In genomic region chr4:59756332-59757082, GRCm38 (mm10) we compare ENCODE assay signal across 8 mouse cellular contexts. TPM values are rescaled to one million over a fixed set of nuclear protein-coding genes. Genes with fewer than 3 reads are reported as not detected.
DNase-seq lines count a peak whose midpoint lies in the region; ATAC-seq and TF ChIP-seq lines count a peak whose summit lies in the region.

No protein-coding gene starts in this region.

- H3K27ac ChIP-seq in heart, adult 2 months, result 0 out of 2 replicates have a peak overlapping the region, but pooled peaks have one; percentile 17
- H3K27ac ChIP-seq in heart, embryonic 12.5 days (ENCODE audit: poor library complexity, severe bottlenecking), result no peak overlapping the region
- peak overlapping the region; percentile 79 for H3K27ac ChIP-seq in kidney, embryonic 15.5 days
- peak overlapping the region; percentile 32; the same call in 1 of the 2 replicates for H3K27ac ChIP-seq in lung, embryonic 14.5 days (ENCODE audit: low read depth)

- TF ChIP-seq POLR2A in heart, adult 2 months (IDR thresholded peaks at IDR 0.05; ENCODE audit: insufficient read depth, low read depth, low read length), result no peak

- H3K36me3 ChIP-seq in heart, adult 2 months (ENCODE audit: control insufficient read depth, insufficient read depth, low read length), result no peaks in the 10 kb centered on the region
- H3K36me3 ChIP-seq in heart, embryonic 12.5 days, result peaks cover 12% of the 10 kb centered on the region
- peaks cover 11% of the 10 kb centered on the region; the same call in 1 of the 2 replicates for H3K36me3 ChIP-seq in kidney, embryonic 15.5 days
- H3K36me3 ChIP-seq in lung, embryonic 14.5 days (ENCODE audit: insufficient read depth), result 0 out of 2 replicates have a peak, but pooled peaks cover 3% of the 10 kb centered on the region

- DNase-seq in heart, adult 2 months, result peak; percentile 51 to 76
- DNase-seq in adrenal gland, postnatal 14 days, result peak; percentile 92
- DNase-seq in frontal cortex, postnatal 10 days (ENCODE audit: low spot score in 2 of 2), result peak; percentile 59 to 65
- peak; percentile 87 for DNase-seq in lung, embryonic 14.5 days
- DNase-seq in urinary bladder, postnatal 25 days (ENCODE audit: low spot score), result peak; percentile 45
- DNase-seq in spleen, postnatal 14 days (ENCODE audit: low spot score in 2 of 2), result no peak

- intact Hi-C loops in heart, adult 2 months (cut with DNase I), result no loop called here

- no peak overlapping the region for H3K4me3 ChIP-seq in heart, adult 2 months
- no peak overlapping the region for H3K4me3 ChIP-seq in heart, embryonic 12.5 days
- H3K4me3 ChIP-seq in kidney, embryonic 15.5 days (replicated peaks), result no peak overlapping the region
- no peak overlapping the region for H3K4me3 ChIP-seq in lung, embryonic 14.5 days (ENCODE audit: low read depth, low read length)

- H3K9ac ChIP-seq in heart, adult 2 months (ENCODE audit: low read depth, low read length), result no peak overlapping the region
- no peak overlapping the region for H3K9ac ChIP-seq in heart, embryonic 12.5 days
- H3K9ac ChIP-seq in kidney, embryonic 15.5 days, result no peak overlapping the region
- no peak overlapping the region for H3K9ac ChIP-seq in lung, embryonic 14.5 days

- H3K9me3 ChIP-seq in heart, embryonic 12.5 days (replicated peaks), result no peaks in the 10 kb centered on the region
- H3K9me3 ChIP-seq in kidney, embryonic 15.5 days (replicated peaks), result no peaks in the 10 kb centered on the region
- no peaks in the 10 kb centered on the region for H3K9me3 ChIP-seq in lung, embryonic 14.5 days (ENCODE audit: low read depth, low read length)

- no peak overlapping the region for H3K4me2 ChIP-seq in heart, embryonic 12.5 days
- H3K4me2 ChIP-seq in kidney, embryonic 15.5 days, result no peak overlapping the region
- H3K4me2 ChIP-seq in lung, embryonic 14.5 days, result 0 out of 2 replicates have a peak overlapping the region, but pooled peaks have one; percentile 10

- TF ChIP-seq EP300 in heart, adult 2 months (IDR thresholded peaks at IDR 0.05; ENCODE audit: insufficient read depth, low read depth, low read length), result no peak

- ATAC-seq in heart, embryonic 12.5 days (ENCODE audit: insufficient number of reproducible peaks, low FRiP score), result no peak
- ATAC-seq in kidney, embryonic 15.5 days (replicated peaks; ENCODE audit: low FRiP score), result no peak
- ATAC-seq in lung, embryonic 14.5 days (ENCODE audit: insufficient read depth), result peak; percentile 76

- H3K4me1 ChIP-seq in heart, adult 2 months (ENCODE audit: control insufficient read depth, insufficient read depth, low read length), result peaks cover 5% of the 10 kb centered on the region
- H3K4me1 ChIP-seq in heart, embryonic 12.5 days (replicated peaks), result peaks cover 15% of the 10 kb centered on the region
- H3K4me1 ChIP-seq in kidney, embryonic 15.5 days, result peaks cover 29% of the 10 kb centered on the region
- peaks cover 18% of the 10 kb centered on the region for H3K4me1 ChIP-seq in lung, embryonic 14.5 days (ENCODE audit: insufficient read depth)

- no peaks in the 10 kb centered on the region for H3K79me2 ChIP-seq in heart, adult 2 months (replicated peaks; ENCODE audit: control insufficient read depth, insufficient read depth, low read length)

- H3K27me3 ChIP-seq in heart, adult 2 months (ENCODE audit: control insufficient read depth, insufficient read depth, low read length), result no peaks in the 10 kb centered on the region
- no peaks in the 10 kb centered on the region for H3K27me3 ChIP-seq in heart, embryonic 12.5 days (replicated peaks)
- H3K27me3 ChIP-seq in kidney, embryonic 15.5 days, result no peaks in the 10 kb centered on the region
- H3K27me3 ChIP-seq in lung, embryonic 14.5 days (ENCODE audit: insufficient read depth, low read length), result no peaks in the 10 kb centered on the region

- no peak for TF ChIP-seq CTCF in heart, adult 2 months (IDR thresholded peaks at IDR 0.05)
- TF ChIP-seq CTCF in lung, embryonic 14.5 days (IDR thresholded peaks at IDR 0.05; ENCODE audit: low read depth), result no peak

- WGBS in heart, adult 2 months, result 49% methylated on average over 9 of the region's 9 CpGs
- WGBS in heart, embryonic 12.5 days, result 74% methylated on average over 9 of the region's 9 CpGs
- 59% methylated on average over 9 of the region's 9 CpGs for WGBS in kidney, embryonic 15.5 days
- WGBS in lung, embryonic 14.5 days, result 42% methylated on average over 9 of the region's 9 CpGs

RNA-seq across cellular contexts. Expression of gene Inip, which starts 44.9 kb away (rescaled TPM):
- 1 to 10 TPM; 9.7 to 9.8 TPM for total RNA-seq in heart, adult 2 months (2021)
- polyA plus RNA-seq in heart, adult 2 months (2012; rRNA removed), result 6.2 and 11.8 TPM in 2 replicates
- 43.9 and 47.1 TPM in 2 replicates for polyA plus RNA-seq in heart, embryonic 12.5 days (2016; fragmentation: Nextera tagmentation; extraction: Ambion mirVana)
- total RNA-seq in adrenal gland, postnatal 14 days (2021), result 14.2 and 19.3 TPM in 2 replicates
- polyA plus RNA-seq in kidney, embryonic 15.5 days (2015; fragmentation: Nextera tagmentation; extraction: Ambion mirVana), result 59.3 and 63.3 TPM in 2 replicates
- 60.7 and 64.7 TPM in 2 replicates for polyA plus RNA-seq in lung, embryonic 14.5 days (2014; fragmentation: Nextera tagmentation; extraction: Ambion mirVana)

RNA-seq across cellular contexts. Expression of gene Snx30, which starts 49.1 kb away (rescaled TPM):
- total RNA-seq in heart, adult 2 months (2021), result 1 to 10 TPM; 4.7 to 5.5 TPM
- 1.9 and 3.6 TPM in 2 replicates for polyA plus RNA-seq in heart, adult 2 months (2012; rRNA removed)
- 7.5 and 8.6 TPM in 2 replicates for polyA plus RNA-seq in heart, embryonic 12.5 days (2016; fragmentation: Nextera tagmentation; extraction: Ambion mirVana)
- total RNA-seq in adrenal gland, postnatal 14 days (2021), result 7.3 and 9.5 TPM in 2 replicates
- 6.0 and 7.7 TPM in 2 replicates for polyA plus RNA-seq in kidney, embryonic 15.5 days (2015; fragmentation: Nextera tagmentation; extraction: Ambion mirVana)
- polyA plus RNA-seq in lung, embryonic 14.5 days (2014; fragmentation: Nextera tagmentation; extraction: Ambion mirVana), result 9.8 and 10.6 TPM in 2 replicates

Comparison
In these comparisons a context has a peak if more than half of its experiments do, and no peak if none do; other contexts are left out.
1. DNase-seq: peak in heart, adult 2 months (2 of 2), adrenal gland, postnatal 14 days (single experiment), frontal cortex, postnatal 10 days (2 of 2), lung, embryonic 14.5 days (single experiment) and urinary bladder, postnatal 25 days (single experiment); none in spleen, postnatal 14 days (0 of 2).